Mouse (Mus musculus) megakaryocyte, embryonic 14.5 days (primary cell): Measurements from ENCODE around the gene Mtf1. TPM values are rescaled to one million over a fixed set of nuclear protein-coding genes. Genes with fewer than 3 reads are reported as not detected.
A peak's percentile ranks its signal among the peaks of the same experiment; 100 is the strongest.

ENCODE experiments used
- H3K27me3 ChIP-seq: replicated peaks from 2 replicates; pipeline ENCODE3; 2012; ENCODE audit warnings: inconsistent platforms
- H3K36me3 ChIP-seq: replicated peaks from 2 replicates; pipeline ENCODE3; 2012; ENCODE audit warnings: low read length, inconsistent platforms, mixed read lengths
- H3K4me1 ChIP-seq: 2 replicates; pipeline ENCODE4 v1.6.1; 2012; ENCODE audit warnings: inconsistent platforms
- H3K4me3 ChIP-seq: replicated peaks from 2 replicates; pipeline ENCODE3; 2012; ENCODE audit warnings: moderate library complexity, mild to moderate bottlenecking, inconsistent platforms
- H3K9me3 ChIP-seq: 2 replicates; pipeline ENCODE4 v1.6.1; 2012; ENCODE audit warnings: inconsistent platforms
- FLI1 ChIP-seq: IDR thresholded peaks from 2 replicates; pipeline ENCODE4 v1.6.1; 2012; ENCODE audit warnings: low read length, inconsistent platforms, mixed read lengths
- GATA1 ChIP-seq: IDR thresholded peaks from 3 replicates; pipeline ENCODE4 v1.6.1; 2012; ENCODE audit warnings: mixed read lengths, low read length, inconsistent platforms, borderline replicate concordance
- polyA plus RNA-seq: library from polyadenylated mRNA; stranded (reverse); fragments of >175 nt; gene quantifications from 2 replicates; pipeline ENCODE4 v1.2.3, GENCODE M21; 2012; ENCODE audit warnings: low replicate concordance; ENCODE audit not compliant: insufficient read depth

Gene Mtf1
- polyA plus RNA-seq, 1 experiment, result 15.2 TPM

DNA sequence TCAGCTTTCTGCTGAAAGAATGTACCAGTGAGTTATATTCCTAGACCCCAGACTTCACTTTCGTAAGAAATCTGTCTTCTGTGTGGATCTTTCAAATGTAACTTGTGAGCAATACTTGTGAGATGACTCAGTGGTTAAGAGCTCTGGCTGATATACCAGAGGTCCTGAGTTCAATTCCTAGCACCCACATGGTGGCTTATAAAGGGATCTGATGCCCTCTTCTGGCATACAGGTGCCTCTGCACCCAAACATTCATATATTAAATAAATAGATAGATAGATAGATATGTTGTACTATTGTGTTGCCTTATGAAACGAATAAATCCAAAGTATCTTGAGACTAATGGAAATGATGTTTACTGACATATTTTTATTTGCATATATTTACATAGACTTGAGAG lies 5.0 kb upstream of the Mtf1 start:
- no peaks in the 10 kb centered on the region for H3K27me3 ChIP-seq
- H3K36me3 ChIP-seq, result peaks cover 97% of the 10 kb centered on the region
- peaks cover 54% of the 10 kb centered on the region for H3K4me1 ChIP-seq
- H3K9me3 ChIP-seq, result no peaks in the 10 kb centered on the region
- no peak overlapping the region for H3K4me3 ChIP-seq
- TF ChIP-seq GATA1 (no peak), FLI1 (no peak)

DNA sequence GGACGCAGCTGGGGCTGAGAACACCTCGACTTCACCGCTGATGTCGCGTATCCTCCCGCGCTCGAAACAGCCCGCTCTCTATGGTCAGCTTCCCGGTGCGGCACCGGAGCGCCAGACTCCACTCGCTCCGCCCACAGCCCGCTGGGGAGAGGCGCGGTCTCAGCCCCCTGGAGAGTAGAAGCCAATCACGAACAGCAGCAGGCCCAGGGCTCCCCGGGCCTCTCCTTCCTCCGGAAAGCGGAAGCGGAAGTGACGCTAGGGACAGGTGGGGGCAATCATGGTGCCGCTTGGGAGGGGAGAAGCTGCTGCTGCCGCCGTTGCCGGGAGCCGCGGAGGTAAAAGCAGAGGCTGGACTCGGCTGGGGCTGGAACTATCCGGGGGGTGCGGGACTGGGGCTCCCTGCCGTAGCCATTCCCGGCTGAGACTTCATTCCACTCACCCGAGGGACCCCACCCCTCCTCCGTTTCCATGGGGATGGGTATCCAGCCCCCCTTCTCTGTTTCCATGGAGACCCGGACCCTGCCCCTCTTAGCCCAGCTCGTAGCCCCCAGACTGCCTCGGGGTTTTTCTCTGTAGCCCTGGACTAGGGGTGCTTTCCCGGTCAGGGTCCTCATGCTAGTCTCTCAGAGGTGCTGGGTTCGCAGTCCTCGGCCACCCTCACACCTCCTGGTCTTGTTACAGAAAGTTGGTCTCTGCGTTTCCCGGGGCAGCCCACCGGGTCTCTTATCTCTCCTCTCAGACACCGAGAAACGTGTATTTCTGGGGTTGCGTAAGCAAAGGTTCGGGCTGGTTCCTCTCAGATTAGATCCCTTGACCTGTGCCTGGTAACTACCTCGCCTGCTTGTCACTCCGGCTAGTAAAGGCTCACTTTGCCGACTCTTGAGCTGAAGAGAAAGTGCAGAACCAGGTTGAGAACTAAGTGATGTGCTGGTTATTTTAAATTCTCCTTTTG lies 681 bp downstream of the Mtf1 start:
- Histone ChIP-seq H3K4me1 (peaks cover 74% of the 10 kb centered on the region), H3K36me3 (peaks cover 77% of the 10 kb centered on the region), H3K27me3 (no peaks in the 10 kb centered on the region), H3K4me3 (peak overlapping the region; percentile 100), H3K9me3 (no peaks in the 10 kb centered on the region)
- TF ChIP-seq FLI1, result peak; percentile 71
- no peak for TF ChIP-seq GATA1

DNA sequence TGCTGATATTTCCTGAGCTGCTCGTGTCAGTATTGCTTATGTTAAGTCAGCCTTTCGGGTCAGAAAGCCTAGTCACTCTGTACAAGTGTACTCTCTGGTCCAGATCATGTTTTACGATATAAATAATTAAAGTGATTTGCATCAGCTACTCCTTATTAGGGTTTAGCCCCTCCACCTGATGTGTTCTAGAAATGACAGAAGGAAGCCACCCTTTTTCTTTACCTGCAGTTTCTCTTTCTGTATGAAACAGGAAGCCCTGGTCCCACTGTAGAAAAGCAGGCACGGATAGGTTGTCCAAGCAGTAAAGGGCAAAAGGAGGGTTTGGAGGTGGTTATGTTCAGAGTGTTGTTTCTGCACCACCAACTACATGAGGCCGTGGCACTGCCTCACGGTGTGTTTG lies 1.5 kb downstream of the Mtf1 start:
- H3K36me3 ChIP-seq, result peaks cover 72% of the 10 kb centered on the region
- TF ChIP-seq FLI1 (no peak), GATA1 (no peak)
- H3K4me3 ChIP-seq, result peak overlapping the region; percentile 100
- no peaks in the 10 kb centered on the region for H3K27me3 ChIP-seq
- no peaks in the 10 kb centered on the region for H3K9me3 ChIP-seq
- peaks cover 76% of the 10 kb centered on the region for H3K4me1 ChIP-seq

DNA sequence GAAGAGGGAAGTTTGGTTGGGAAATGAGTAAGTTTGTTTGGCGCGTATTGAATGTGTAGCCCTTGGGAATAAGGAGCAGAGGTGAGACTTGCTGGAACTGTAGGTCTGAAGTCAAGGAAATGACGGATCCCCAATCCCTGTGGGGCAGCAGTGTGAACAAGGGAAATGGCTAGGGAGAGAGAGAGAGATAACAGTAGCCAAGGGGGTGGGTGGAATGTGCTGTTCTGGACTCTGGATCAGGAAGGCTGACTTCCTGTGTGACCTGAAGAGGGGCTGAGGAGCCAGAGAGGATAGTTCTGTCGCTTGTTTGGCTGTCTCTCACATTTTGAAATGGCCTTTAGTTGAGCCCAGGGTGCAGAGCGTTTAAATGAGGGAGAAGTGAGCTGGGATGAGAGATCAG lies 6.6 kb downstream of the Mtf1 start:
- peak; percentile 45; the same call in 1 of the 3 replicates for TF ChIP-seq GATA1
- peak; percentile 36; the same call in 1 of the 2 replicates for TF ChIP-seq FLI1
- no peaks in the 10 kb centered on the region for H3K9me3 ChIP-seq
- H3K36me3 ChIP-seq, result peaks cover 79% of the 10 kb centered on the region
- no peaks in the 10 kb centered on the region for H3K27me3 ChIP-seq
- peaks cover 93% of the 10 kb centered on the region for H3K4me1 ChIP-seq
- peak overlapping the region; percentile 86 for H3K4me3 ChIP-seq

DNA sequence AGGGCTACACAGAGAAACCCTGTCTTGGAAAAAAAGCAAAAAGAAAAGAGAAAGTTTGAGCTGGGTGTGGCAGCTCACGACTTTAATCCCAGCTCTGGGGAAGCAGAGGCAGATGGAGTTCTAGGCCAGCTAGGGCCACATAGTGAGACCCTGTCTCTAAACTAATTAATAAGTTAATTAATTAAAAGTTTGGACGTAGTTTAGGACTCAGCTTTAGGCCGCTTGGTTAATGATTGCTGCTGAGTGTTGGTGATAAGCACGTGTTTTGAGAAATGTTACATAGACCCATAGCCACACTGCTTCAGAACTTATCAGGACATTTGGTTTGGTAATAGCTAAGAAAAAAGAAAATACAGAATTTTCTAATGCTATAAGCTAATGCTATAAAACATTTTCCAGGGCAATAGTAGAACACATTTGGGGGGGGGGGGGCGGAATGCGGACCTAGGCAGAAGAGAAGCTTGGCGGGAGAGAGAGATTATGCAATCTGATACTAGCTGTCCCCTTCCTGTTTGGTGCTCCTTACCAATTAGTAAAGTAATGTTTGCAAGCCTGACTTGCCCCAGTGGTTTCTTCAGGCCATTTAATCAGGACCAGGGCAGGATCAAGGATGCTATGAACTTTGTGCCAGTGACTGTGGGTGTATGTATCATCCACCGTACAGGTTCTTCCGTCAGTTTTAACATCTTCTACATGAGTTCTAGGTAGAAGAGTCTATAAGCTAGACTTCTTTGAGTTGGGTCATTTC lies 7.4 kb downstream of the Mtf1 start:
- Histone ChIP-seq H3K36me3 (peaks cover 82% of the 10 kb centered on the region), H3K27me3 (no peaks in the 10 kb centered on the region), H3K4me1 (peaks cover 92% of the 10 kb centered on the region), H3K9me3 (no peaks in the 10 kb centered on the region), H3K4me3 (no peak overlapping the region)
- no peak for TF ChIP-seq GATA1
- no peak for TF ChIP-seq FLI1

DNA sequence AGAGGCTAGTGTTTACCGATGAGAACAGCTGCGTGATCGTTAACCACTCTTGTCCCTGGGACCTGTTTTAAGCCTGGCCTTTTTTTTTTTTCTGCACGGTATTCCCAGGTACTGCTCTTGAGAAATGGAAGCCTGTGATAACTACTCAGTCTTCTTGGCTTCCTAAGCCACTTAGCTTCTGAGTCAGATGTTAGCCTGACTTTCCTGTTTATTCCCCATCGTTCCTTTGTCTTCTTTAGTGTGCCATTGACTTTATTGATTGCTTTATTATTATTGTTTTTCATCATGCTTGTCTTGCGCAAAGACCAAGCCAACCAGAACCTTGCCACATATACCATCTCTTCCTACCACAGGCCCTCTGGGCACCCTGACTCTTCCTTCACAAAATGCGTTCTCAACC lies 8.2 kb downstream of the Mtf1 start:
- H3K9me3 ChIP-seq, result no peaks in the 10 kb centered on the region
- peaks cover 80% of the 10 kb centered on the region for H3K36me3 ChIP-seq
- no peaks in the 10 kb centered on the region for H3K27me3 ChIP-seq
- H3K4me3 ChIP-seq, result no peak overlapping the region
- H3K4me1 ChIP-seq, result peaks cover 86% of the 10 kb centered on the region
- TF ChIP-seq FLI1 (no peak), GATA1 (no peak)

DNA sequence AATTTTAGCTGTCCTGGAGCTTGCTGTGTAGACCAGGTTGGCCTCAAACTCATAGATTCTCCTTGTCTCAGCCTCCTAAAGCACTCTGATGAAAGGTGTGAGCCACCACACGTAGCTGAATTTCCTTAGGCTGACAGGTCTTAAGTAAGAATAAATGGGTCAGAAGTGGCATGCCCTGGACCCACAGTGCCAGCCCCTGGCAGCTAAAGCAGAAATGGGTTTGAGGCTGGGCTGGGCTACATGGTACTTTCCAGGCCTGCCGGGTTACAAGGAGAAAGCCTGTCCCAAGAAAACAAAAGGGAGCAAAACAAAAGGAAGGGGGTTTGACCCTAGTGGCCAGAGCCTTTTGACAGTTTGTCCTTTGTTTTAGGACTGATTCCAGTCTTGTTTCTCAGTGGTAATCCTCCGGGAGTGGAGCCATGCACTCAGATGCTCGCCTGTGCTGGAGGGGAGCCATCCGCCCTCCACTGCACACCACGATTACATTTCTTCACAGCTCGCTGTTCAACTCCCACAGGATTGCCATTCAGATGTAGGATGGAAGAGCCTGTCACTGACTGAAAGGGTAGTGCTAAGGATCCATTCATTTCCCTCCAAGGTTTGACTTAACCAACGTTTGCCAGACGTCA lies 9.6 kb downstream of the Mtf1 start:
- Histone ChIP-seq H3K27me3 (no peaks in the 10 kb centered on the region), H3K4me3 (no peak overlapping the region), H3K4me1 (peaks cover 86% of the 10 kb centered on the region), H3K36me3 (peaks cover 80% of the 10 kb centered on the region), H3K9me3 (no peaks in the 10 kb centered on the region)
- no peak for TF ChIP-seq GATA1
- no peak for TF ChIP-seq FLI1

DNA sequence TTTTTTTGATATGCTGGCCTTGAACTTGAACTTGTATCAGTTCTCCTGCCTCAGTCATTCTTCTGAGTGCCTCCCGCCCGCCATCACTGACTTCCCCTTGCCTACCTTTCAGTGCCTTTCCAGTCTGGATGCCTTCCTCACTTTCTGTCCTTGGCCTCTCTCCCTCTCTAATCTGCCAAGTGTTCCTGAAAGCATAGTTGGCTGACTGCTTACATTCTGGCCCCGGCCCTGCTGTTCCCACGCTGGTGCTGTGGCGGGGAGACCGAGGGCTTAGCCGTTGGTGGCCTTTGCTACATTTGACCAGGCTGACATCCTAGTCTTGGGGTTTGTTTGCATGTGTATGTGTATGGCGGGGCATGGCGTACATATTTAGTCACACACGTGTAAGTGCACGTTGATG lies 14.0 kb downstream of the Mtf1 start:
- H3K36me3 ChIP-seq, result peaks cover 90% of the 10 kb centered on the region

DNA sequence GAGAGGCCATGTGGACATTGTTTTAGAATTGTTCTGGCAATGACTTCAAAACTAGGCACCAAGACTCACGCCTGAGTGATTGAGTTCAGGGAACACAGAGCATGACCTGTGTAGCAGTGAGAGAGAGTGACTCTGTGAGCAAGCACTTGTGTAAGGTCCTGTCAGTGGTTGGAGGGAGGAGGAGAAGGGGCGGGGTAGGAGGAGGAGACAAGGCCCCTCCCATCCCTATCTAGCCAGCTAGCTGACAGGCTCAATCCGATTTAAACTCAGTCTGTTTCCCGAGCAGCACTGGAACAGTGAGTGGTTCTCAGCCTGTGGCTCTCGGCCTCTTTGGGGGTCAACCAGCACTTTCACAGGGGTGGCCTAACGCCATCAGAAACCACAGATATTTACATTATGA lies 15.9 kb downstream of the Mtf1 start:
- Histone ChIP-seq H3K4me3 (peak overlapping the region; percentile 70), H3K4me1 (peaks cover 50% of the 10 kb centered on the region), H3K27me3 (no peaks in the 10 kb centered on the region), H3K36me3 (peaks cover 92% of the 10 kb centered on the region), H3K9me3 (no peaks in the 10 kb centered on the region)
- no peak for TF ChIP-seq FLI1
- TF ChIP-seq GATA1, result no peak

More for the DNA sequence above, 14.0 kb downstream of the Mtf1 start:
- no peaks in the 10 kb centered on the region for H3K9me3 ChIP-seq
- TF ChIP-seq FLI1, result no peak
- TF ChIP-seq GATA1, result no peak
- no peaks in the 10 kb centered on the region for H3K27me3 ChIP-seq
- H3K4me1 ChIP-seq, result peaks cover 67% of the 10 kb centered on the region
- no peak overlapping the region for H3K4me3 ChIP-seq

DNA sequence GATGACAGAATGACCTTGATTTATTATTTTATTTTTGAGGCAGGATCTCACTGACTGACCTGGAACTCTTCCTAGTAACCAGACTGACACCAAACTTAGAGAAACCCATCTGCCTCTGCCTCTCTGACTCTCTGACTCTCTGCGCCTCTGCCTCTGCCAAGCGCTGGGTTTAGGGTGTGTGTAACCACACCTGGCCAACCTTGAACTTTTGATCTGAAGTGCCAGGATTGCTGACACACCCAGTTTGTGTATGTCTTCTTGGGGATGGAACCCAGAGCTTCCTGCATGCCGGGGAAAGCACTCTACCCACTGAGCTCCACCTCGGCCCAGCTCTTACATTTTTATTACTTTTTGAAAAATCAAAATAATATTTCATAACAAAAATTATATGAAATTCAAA lies 16.9 kb downstream of the Mtf1 start:
- Histone ChIP-seq H3K9me3 (no peaks in the 10 kb centered on the region), H3K36me3 (peaks cover 92% of the 10 kb centered on the region), H3K27me3 (no peaks in the 10 kb centered on the region), H3K4me3 (no peak overlapping the region), H3K4me1 (peaks cover 41% of the 10 kb centered on the region)
- no peak for TF ChIP-seq GATA1
- TF ChIP-seq FLI1, result no peak
